Mouse (Mus musculus) lung, postnatal 0 days (tissue): ENCODE measurements at regions not wholly inside any gene's neighbourhood (a gene's known extent, or its start where the extent isn't known, plus 50 kb on each side); places are given as distances from the start of the nearest gene placed in this dataset.

ENCODE experiments used
- CTCF ChIP-seq: IDR thresholded peaks from 2 replicates; pipeline ENCODE4 v1.5.1; 2016; ENCODE audit warnings: antibody characterized with exemption, mild to moderate bottlenecking
- EP300 ChIP-seq: IDR thresholded peaks from 2 replicates; pipeline ENCODE4 v1.6.1; 2016; ENCODE audit warnings: antibody characterized with exemption, mild to moderate bottlenecking, control low read depth

DNA sequence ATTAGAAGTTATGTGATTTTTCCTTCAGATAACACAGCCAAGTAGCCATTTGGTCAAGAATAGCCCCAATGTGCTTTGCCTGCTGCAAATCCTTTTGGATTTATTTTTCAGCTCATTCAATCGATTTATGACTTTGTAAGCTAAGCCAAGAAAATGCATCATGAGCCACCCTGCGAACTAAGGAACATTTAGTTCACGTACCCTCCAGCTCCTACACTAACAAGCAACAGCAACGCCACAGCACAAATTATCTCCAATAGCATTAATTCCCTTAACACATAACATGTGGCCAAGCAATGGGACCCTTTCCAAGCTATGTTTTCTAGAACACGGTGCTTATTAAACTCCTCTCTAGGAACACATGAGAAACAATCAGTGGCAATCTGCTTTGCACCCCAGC is 392.4 kb upstream of the Intu start:
- TF ChIP-seq CTCF = no peak
- no peak for TF ChIP-seq EP300
